Mouse (Mus musculus): ENCODE data around the gene Vmp1.

Vmp1 gene

GRCm38 (mm10) chr11:86610239-86610638, 73.4 kb downstream of the Vmp1 start:
- in situ Hi-C loops (cut with MboI; ENCODE audit: unreplicated experiment in 2 of 2): no loop called here

GRCm38 (mm10) chr11:86607808-86608350, 75.8 kb downstream of the Vmp1 start:
- in situ Hi-C loops (cut with MboI; ENCODE audit: unreplicated experiment in 2 of 2): no loop called here

GRCm38 (mm10) chr11:86606621-86607339, 76.9 kb downstream of the Vmp1 start:
- in situ Hi-C loops (cut with MboI; ENCODE audit: unreplicated experiment in 2 of 2): no loop called here

DNA sequence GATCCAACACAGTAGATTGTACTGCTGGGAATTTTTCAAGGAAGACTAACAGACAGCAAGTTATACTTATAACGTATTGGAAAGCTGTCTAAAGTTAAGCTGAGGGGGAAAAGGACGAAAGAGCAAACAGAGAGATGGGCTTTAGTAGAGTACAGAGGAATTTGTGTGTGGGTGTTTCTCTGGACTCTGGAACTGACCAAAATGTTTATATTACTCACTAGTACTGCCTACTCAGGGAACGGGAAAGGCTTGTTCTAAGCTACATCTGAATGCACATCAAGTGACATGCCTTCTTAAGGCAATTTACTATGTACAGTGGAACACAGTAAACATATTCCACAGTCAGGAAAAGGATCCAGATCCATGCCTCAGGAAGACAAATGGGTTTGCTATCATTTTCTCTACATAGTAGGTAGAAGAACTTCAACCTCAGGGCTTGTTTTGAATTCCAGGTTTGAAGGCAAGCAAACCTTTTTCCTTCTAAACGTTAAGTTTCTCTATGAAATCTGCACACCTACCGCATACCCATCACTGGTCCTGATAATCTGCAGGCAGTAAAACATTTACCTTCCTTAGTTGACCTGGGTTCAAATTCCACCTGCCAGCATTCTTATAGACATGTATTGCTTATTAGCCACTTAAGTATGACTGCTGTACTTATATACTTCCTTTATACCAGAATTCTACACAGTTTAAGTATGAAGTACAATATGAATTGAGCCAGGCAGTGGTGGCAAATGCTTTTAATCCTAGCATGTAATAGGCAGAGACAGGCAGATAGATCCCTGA, 78.7 kb downstream of the Vmp1 start:
- in situ Hi-C loops (cut with MboI; ENCODE audit: unreplicated experiment in 2 of 2): no loop called here

DNA sequence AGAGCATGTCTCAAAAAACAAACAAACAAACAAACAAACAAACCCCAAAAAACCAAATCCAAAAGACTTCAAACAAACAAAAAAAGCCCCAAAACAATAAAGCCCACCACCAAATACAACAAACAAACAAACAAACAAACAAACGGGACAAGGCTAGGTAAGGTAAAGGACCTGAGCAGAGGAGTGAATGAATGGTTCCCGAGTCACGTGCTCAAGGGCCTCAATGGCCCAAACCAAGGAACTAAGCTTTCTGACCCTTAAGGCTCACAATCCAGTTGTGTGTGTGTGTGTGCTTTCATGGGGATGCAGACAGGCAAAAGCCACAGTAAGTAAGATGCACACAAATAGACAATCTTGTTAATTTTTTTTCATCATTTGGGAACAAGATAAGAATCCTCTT, 79.3 kb downstream of the Vmp1 start:
- in situ Hi-C loops (cut with MboI; ENCODE audit: unreplicated experiment in 2 of 2): no loop called here

GRCm38 (mm10) chr11:86603719-86604118, 79.9 kb downstream of the Vmp1 start:
- in situ Hi-C loops (cut with MboI; ENCODE audit: unreplicated experiment in 2 of 2): no loop called here

DNA sequence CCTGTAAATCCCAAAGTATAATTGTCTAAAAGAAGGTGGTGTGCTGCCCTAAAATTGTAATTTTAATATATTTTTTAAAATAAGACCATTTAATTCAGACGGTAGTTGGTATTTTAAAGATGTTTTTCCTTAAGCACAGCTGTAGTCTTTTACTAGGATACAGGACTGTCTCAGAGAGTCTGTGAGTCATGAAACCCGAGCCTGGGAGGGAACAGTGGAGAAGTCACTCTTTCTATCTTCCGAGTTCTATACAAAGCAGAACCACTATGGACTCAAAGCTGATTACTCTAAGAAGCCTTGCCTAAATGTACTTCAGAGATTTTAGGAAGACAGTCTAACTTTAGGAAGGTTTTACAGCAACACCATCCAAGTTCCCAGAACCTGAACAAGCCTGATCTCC, 81.5 kb downstream of the Vmp1 start:
- in situ Hi-C loops (cut with MboI; ENCODE audit: unreplicated experiment in 2 of 2): no loop called here

- in situ Hi-C loops (cut with MboI; ENCODE audit: unreplicated experiment in 2 of 2): no loop called here
Measured at GRCm38 (mm10) chr11:86600209-86600557, 83.5 kb downstream of the Vmp1 start.

GRCm38 (mm10) chr11:86599378-86600208, 84.0 kb downstream of the Vmp1 start:
- in situ Hi-C loops (cut with MboI; ENCODE audit: unreplicated experiment in 2 of 2): loop anchor here in 1 of 2 experiments (10.0 kb wide), 1 partner anchor 1155 kb away; no protein-coding TSS in a partner anchor

- in situ Hi-C loops (cut with MboI; ENCODE audit: unreplicated experiment in 2 of 2): loop anchor here in 1 of 2 experiments (10.0 kb wide), 1 partner anchor 1156 kb away; no protein-coding TSS in a partner anchor
Measured at GRCm38 (mm10) chr11:86598572-86598971, 85.1 kb downstream of the Vmp1 start.

DNA sequence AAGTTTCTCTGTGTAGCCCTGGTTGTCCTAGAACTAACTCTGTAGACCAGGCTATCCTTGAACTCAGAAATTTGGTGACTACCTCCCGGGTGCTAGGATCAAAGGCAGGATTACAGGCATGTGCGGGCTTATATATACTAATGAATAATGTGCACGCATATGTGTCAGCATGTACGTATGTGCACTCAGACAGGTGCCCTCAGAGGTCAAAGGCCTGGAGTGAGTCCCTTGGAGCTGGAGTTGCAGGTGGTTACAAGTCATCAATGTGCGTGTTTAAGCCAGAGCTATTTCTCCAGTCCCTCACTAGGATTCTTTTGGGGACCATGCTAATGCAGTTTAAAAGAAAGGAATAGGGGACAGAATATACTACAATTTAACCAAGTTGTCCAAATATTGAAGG, 85.5 kb downstream of the Vmp1 start:
- in situ Hi-C loops (cut with MboI; ENCODE audit: unreplicated experiment in 2 of 2): loop anchor here in 1 of 2 experiments (10.0 kb wide), 1 partner anchor 1157 kb away; no protein-coding TSS in a partner anchor

GRCm38 (mm10) chr11:86596976-86597375, 86.7 kb downstream of the Vmp1 start:
- in situ Hi-C loops (cut with MboI; ENCODE audit: unreplicated experiment in 2 of 2): loop anchor here in 1 of 2 experiments (10.0 kb wide), 1 partner anchor 1158 kb away; no protein-coding TSS in a partner anchor

DNA sequence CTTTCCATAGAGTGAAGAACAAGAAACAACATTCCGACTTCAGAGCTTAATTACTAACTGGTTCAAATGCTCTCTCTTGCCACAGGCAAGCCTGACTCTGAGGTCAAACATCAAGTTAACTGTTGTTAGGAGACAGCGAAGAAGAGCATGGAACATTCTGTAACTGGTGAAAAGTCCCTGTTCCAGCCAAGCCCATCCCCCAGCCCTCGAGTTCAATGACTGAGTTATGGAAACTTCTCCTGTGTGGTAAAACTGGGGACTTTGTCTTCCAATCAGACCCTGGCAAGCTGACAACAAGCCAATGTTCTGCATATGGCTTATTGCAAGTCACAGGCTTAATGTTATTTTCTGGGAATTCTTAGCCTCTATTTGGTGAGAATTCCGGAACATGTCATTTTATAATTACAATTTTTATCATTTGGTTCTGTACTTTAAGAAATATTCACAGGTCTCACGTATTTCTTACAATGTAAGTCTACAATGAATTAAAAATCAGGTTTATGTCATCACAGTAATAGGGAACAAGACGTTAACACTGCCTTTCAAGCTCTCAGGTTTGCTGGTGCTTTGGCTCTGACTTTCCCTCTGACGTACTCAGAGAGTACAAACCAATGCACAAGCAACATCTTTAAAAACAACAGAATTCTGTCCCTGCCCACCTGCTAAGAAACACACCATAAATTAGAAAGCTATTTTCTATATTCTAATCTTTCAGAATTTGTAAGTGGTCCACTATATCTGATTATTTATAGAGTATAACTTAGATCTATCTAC, 87.3 kb downstream of the Vmp1 start:
- in situ Hi-C loops (cut with MboI; ENCODE audit: unreplicated experiment in 2 of 2): loop anchor here in 1 of 2 experiments (10.0 kb wide), 1 partner anchor 1158 kb away; no protein-coding TSS in a partner anchor

DNA sequence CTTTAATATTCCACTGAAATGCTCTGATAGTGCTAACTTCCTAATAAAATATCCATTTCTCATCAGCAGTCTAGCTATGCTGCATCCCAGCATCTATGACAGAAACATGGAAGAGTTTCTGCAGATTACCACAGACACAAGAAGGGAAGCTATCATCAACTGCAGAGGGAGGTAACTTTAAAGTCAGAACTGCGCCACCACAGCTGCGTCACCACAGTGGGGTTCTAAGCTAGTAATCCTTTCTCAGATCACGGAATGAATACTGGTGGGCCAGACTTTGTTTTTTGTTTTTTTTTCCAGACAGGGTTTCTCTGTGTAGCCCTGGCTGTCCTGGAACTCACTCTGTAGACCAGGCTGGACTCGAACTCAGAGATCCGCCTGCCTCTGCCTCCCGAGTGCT, 88.3 kb downstream of the Vmp1 start:
- in situ Hi-C loops (cut with MboI; ENCODE audit: unreplicated experiment in 2 of 2): loop anchor here in 1 of 2 experiments (10.0 kb wide), 1 partner anchor 1159 kb away; no protein-coding TSS in a partner anchor

DNA sequence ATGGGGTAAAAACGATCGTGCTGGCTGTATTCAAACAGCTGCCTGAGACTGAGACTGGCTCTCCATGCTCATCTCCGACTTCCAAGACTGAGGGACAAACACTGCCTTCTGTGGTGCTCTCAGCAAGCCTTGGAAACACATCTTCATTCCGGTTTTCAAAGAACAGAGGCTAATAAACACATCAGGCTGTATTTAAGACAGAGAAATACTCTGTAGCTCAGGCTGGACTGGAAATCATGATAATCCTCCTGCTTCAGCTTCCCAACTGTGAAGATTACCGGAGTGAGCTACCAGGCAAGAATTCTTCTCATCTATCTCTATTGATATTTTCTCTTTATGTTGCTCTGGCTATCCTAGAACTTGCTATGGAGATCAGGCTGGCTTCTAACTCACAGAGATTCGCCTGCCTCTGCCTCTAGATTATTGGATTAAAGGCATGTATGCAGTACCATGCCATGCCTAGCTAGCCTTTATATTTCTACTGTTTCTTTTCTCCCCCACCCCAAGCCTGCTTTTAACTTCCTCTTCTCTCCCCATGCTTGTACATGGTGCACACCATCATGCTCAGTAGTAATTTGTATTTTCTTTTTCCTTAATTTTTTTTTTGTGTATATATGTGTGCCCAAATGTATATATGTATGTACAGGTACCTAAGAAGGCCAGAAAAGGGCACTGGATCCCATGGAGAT, 89.3 kb downstream of the Vmp1 start:
- in situ Hi-C loops (cut with MboI; ENCODE audit: unreplicated experiment in 2 of 2): loop anchor here in 1 of 2 experiments (10.0 kb wide), 1 partner anchor 1160 kb away; no protein-coding TSS in a partner anchor

DNA sequence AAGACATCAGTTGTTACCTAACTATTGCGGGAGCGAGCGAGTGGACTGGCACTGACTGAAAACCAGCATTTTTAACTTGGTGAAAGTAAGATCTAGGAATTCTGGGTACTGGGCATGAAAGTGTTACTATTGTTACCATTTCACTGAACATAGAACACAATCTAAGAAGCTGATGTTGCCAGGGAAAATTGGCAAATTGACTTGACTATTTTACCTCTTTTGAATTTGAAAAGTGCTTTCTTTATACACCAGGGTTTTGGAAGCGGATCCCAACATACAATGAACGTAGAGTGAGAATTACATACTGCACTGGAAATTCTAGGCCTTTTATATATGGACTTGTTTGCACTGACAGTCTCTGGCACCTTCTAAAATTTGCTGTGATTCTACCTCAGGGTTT, 90.2 kb downstream of the Vmp1 start:
- in situ Hi-C loops (cut with MboI; ENCODE audit: unreplicated experiment in 2 of 2): loop anchor here in 1 of 2 experiments (10.0 kb wide), 1 partner anchor 1161 kb away; no protein-coding TSS in a partner anchor

- in situ Hi-C loops (cut with MboI; ENCODE audit: unreplicated experiment in 2 of 2): loop anchor here in 1 of 2 experiments (10.0 kb wide), 1 partner anchor 1162 kb away; no protein-coding TSS in a partner anchor
Measured at GRCm38 (mm10) chr11:86592993-86593392, 90.6 kb downstream of the Vmp1 start.

GRCm38 (mm10) chr11:86591931-86592616, 91.6 kb downstream of the Vmp1 start:
- in situ Hi-C loops (cut with MboI; ENCODE audit: unreplicated experiment in 2 of 2): loop anchor here in 1 of 2 experiments (10.0 kb wide), 1 partner anchor 1163 kb away; no protein-coding TSS in a partner anchor
